Mouse (Mus musculus) bone marrow macrophage, adult 2 months (primary cell): ENCODE data around the gene Pip5k1b.

ENCODE experiments used
- CTCF ChIP-seq: IDR thresholded peaks from 2 replicates; pipeline ENCODE4 v1.5.1; 2012; ENCODE audit warnings: low read depth, mild to moderate bottlenecking, low read length, moderate library complexity
- POLR2A ChIP-seq: IDR thresholded peaks from 2 replicates; pipeline ENCODE4 v1.6.1; 2012; ENCODE audit warnings: mild to moderate bottlenecking, low read depth, low read length, borderline replicate concordance

DNA sequence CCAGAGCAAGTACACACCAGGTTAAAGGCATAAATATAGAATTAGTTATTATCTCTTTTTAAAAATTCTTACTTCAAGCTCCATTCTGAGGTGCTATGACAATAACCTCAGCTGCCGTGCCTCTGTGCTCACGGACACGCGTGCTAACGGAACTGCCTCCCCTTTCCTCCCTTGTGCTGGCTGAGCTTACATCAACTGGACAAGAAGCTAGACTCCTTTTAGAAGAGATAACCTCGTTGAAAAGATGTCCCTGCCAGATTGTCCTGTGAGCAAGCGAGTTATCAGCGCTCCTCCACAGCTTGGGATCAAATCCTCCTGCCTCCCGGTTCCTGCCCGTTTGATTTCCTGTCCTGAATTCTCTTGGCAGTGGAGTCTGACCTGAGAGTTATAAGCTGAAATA lies 9.5 kb downstream of the Pip5k1b start:
- TF ChIP-seq CTCF, result no peak
- TF ChIP-seq POLR2A, result no peak
